Mouse (Mus musculus) embryonic stem cell, embryonic (primary cell): ENCODE data around the gene Tmsb10.

Source experiments
- CTCF ChIA-PET, 4 experiments: fragments of 300-600 bp in 2 of 4; fragments of 350-600 bp in 2 of 4; sonication (Branson Sonifier 250); formaldehyde crosslinking; loops; one replicate each; lab custom pipeline; 2022; ENCODE audit warnings: inconsistent platforms in 2 of 4; lab: Charles Lee
- POLR2A ChIA-PET, 4 experiments: fragments of 300-600 bp in 2 of 4; fragments of 350-600 bp in 2 of 4; sonication (Branson Sonifier 250); formaldehyde crosslinking; loops; one replicate each; lab custom pipeline; 2022; ENCODE audit warnings: antibody characterized with exemption in 4 of 4, inconsistent platforms in 1 of 4; lab: Charles Lee

Gene Tmsb10

GRCm38 (mm10) chr6:72958662-72959071, at the start of gene Tmsb10:
Gene Tmsb10, minus strand, starts transcription at chr6:72958748.
- CTCF ChIA-PET = interaction anchor here in 3 of 4 experiments (0.6 to 1.3 kb wide), 9 partner anchors 9 to 274 kb away, joined by 3 to 6 read pairs (median 5); no protein-coding TSS in a partner anchor

GRCm38 (mm10) chr6:73003601-73004000, 45.1 kb upstream of the Tmsb10 start:
- ChIA-PET POLR2A (interaction anchor here in 3 of 4 experiments (0.6 to 3.0 kb wide), 9 partner anchors 12 to 216 kb away, joined by 3 to 22 read pairs (median 4); partner anchors contain the start of gene Tmsb10 (in 1 of the 3)), CTCF (interaction anchor here in 2 of 4 experiments (0.6 to 1.2 kb wide), 3 partner anchors 16 to 64 kb away, joined by 3 to 5 read pairs (median 3); no protein-coding TSS in a partner anchor)

More at GRCm38 (mm10) chr6:72958662-72959071, at the start of gene Tmsb10:
- POLR2A ChIA-PET = interaction anchor here (0.6 to 6.6 kb wide), 91 partner anchors 8 to 1308 kb away, joined by 3 to 81 read pairs (median 5); partner anchors contain the start of genes Tgoln1 (in 2 of the 4), Dnah6 (in 1 of the 4), Kcmf1 (in 1 of the 4) and Tcf7l1 (in 1 of the 4)

- CTCF ChIA-PET = interaction anchor here in 3 of 4 experiments (0.6 to 1.2 kb wide), 3 partner anchors 63 to 319 kb away, joined by 3 to 13 read pairs (median 9); no protein-coding TSS in a partner anchor
- POLR2A ChIA-PET = interaction anchor here in 3 of 4 experiments (0.6 to 3.0 kb wide), 4 partner anchors 32 to 70 kb away, joined by 4 to 22 read pairs (median 6); partner anchors contain the start of gene Tmsb10 (in 1 of the 3)
Measured at GRCm38 (mm10) chr6:73002391-73002790, 43.8 kb upstream of the Tmsb10 start.

- CTCF ChIA-PET = interaction anchor here in 1 of 4 experiments (1.3 kb wide), 1 partner anchor 11 kb away, joined by 6 read pairs; no protein-coding TSS in a partner anchor
- POLR2A ChIA-PET = interaction anchor here in 2 of 4 experiments (1.1 to 1.3 kb wide), 2 partner anchors 41 to 42 kb away, joined by 3 read pairs; no protein-coding TSS in a partner anchor
Measured at GRCm38 (mm10) chr6:72998809-72999208, 40.3 kb upstream of the Tmsb10 start.

GRCm38 (mm10) chr6:72993688-72994082, 35.1 kb upstream of the Tmsb10 start:
- ChIA-PET CTCF (interaction anchor here in 3 of 4 experiments (0.6 to 1.2 kb wide), 3 partner anchors 17 to 346 kb away, joined by 4 to 6 read pairs (median 4); no protein-coding TSS in a partner anchor), POLR2A (interaction anchor here in 2 of 4 experiments (0.6 to 1.2 kb wide), 2 partner anchors 37 to 38 kb away, joined by 4 to 5 read pairs; no protein-coding TSS in a partner anchor)

GRCm38 (mm10) chr6:72993054-72993687, 34.6 kb upstream of the Tmsb10 start:
- ChIA-PET POLR2A (interaction anchor here in 2 of 4 experiments (1.2 to 1.6 kb wide), 3 partner anchors 35 to 37 kb away, joined by 4 to 8 read pairs (median 4); partner anchors contain the start of gene Tmsb10 (in 1 of the 2)), CTCF (interaction anchor here in 2 of 4 experiments (1.0 to 1.2 kb wide), 2 partner anchors 17 to 26 kb away, joined by 3 to 4 read pairs; no protein-coding TSS in a partner anchor)

- ChIA-PET POLR2A (interaction anchor here in 2 of 4 experiments (0.7 to 2.1 kb wide), 6 partner anchors 18 to 235 kb away, joined by 3 to 6 read pairs (median 4); partner anchors contain the start of gene Tmsb10 (in 1 of the 2)), CTCF (no interaction called here)
Measured at GRCm38 (mm10) chr6:72990206-72990605, 31.7 kb upstream of the Tmsb10 start.

GRCm38 (mm10) chr6:72989028-72989736, 30.6 kb upstream of the Tmsb10 start:
- POLR2A ChIA-PET = interaction anchor here in 3 of 4 experiments (0.6 to 2.1 kb wide), 7 partner anchors 19 to 33 kb away, joined by 3 to 9 read pairs (median 5); partner anchors contain the start of gene Tmsb10 (in 3 of the 3)
- CTCF ChIA-PET = interaction anchor here in 1 of 4 experiments (1.2 kb wide), 1 partner anchor 50 kb away, joined by 3 read pairs; no protein-coding TSS in a partner anchor

- ChIA-PET POLR2A (interaction anchor here in 3 of 4 experiments (0.9 to 4.1 kb wide), 6 partner anchors 21 to 26 kb away, joined by 3 to 34 read pairs (median 7); partner anchors contain the start of gene Tmsb10 (in 3 of the 3)), CTCF (interaction anchor here in 1 of 4 experiments (2.3 kb wide), 1 partner anchor 37 kb away, joined by 5 read pairs; no protein-coding TSS in a partner anchor)
Measured at GRCm38 (mm10) chr6:72982506-72982905, 24.0 kb upstream of the Tmsb10 start.

- ChIA-PET CTCF (interaction anchor here in 2 of 4 experiments (0.9 to 2.3 kb wide), 5 partner anchors 28 to 130 kb away, joined by 3 to 7 read pairs (median 4); no protein-coding TSS in a partner anchor), POLR2A (interaction anchor here (0.6 to 4.1 kb wide), 10 partner anchors 18 to 649 kb away, joined by 3 to 34 read pairs (median 4); partner anchors contain the start of gene Tmsb10 (in 3 of the 4))
Measured at GRCm38 (mm10) chr6:72981851-72982250, 23.3 kb upstream of the Tmsb10 start.

- CTCF ChIA-PET = interaction anchor here in 3 of 4 experiments (0.7 to 2.3 kb wide), 6 partner anchors 29 to 184 kb away, joined by 3 to 9 read pairs (median 4); no protein-coding TSS in a partner anchor
- POLR2A ChIA-PET = interaction anchor here (0.6 to 4.1 kb wide), 15 partner anchors 17 to 649 kb away, joined by 3 to 34 read pairs (median 3); partner anchors contain the start of gene Tmsb10 (in 3 of the 4)
Measured at GRCm38 (mm10) chr6:72981124-72981651, 22.6 kb upstream of the Tmsb10 start.

- CTCF ChIA-PET = interaction anchor here in 1 of 4 experiments (0.8 kb wide), 1 partner anchor 43 kb away, joined by 3 read pairs; no protein-coding TSS in a partner anchor
Measured at GRCm38 (mm10) chr6:72976866-72977265, 18.3 kb upstream of the Tmsb10 start.

GRCm38 (mm10) chr6:72971074-72971473, 12.5 kb upstream of the Tmsb10 start:
- POLR2A ChIA-PET = interaction anchor here in 2 of 4 experiments (3.2 to 4.0 kb wide), 2 partner anchors 13 kb away, joined by 17 to 20 read pairs; partner anchors contain the start of gene Tmsb10 (in 2 of the 2)
- CTCF ChIA-PET = interaction anchor here in 1 of 4 experiments (0.6 kb wide), 1 partner anchor 7 kb away, joined by 3 read pairs; no protein-coding TSS in a partner anchor

More at GRCm38 (mm10) chr6:72976866-72977265, 18.3 kb upstream of the Tmsb10 start:
- POLR2A ChIA-PET = interaction anchor here in 1 of 4 experiments (0.5 to 1.4 kb wide), 2 partner anchors 11 to 19 kb away, joined by 4 to 5 read pairs; partner anchors contain the start of gene Tmsb10

- ChIA-PET POLR2A (interaction anchor here in 3 of 4 experiments (0.6 to 4.0 kb wide), 4 partner anchors 12 to 15 kb away, joined by 3 to 20 read pairs (median 10); partner anchors contain the start of gene Tmsb10 (in 2 of the 3)), CTCF (interaction anchor here in 1 of 4 experiments (0.6 kb wide), 1 partner anchor 68 kb away, joined by 3 read pairs; no protein-coding TSS in a partner anchor)
Measured at GRCm38 (mm10) chr6:72969787-72970186, 11.2 kb upstream of the Tmsb10 start.

GRCm38 (mm10) chr6:72965199-72965598, 6.7 kb upstream of the Tmsb10 start:
- ChIA-PET CTCF (interaction anchor here in 2 of 4 experiments (0.6 to 0.8 kb wide), 2 partner anchors 55 to 1617 kb away, joined by 3 read pairs; no protein-coding TSS in a partner anchor), POLR2A (interaction anchor here in 1 of 4 experiments (2.3 kb wide), 1 partner anchor 10 kb away, joined by 11 read pairs; no protein-coding TSS in a partner anchor)

GRCm38 (mm10) chr6:72962281-72962741, 3.8 kb upstream of the Tmsb10 start:
- POLR2A ChIA-PET = interaction anchor here in 2 of 4 experiments (0.6 to 1.7 kb wide), 3 partner anchors 17 to 343 kb away, joined by 3 to 4 read pairs (median 3); no protein-coding TSS in a partner anchor

More at GRCm38 (mm10) chr6:72962281-72962741, 3.8 kb upstream of the Tmsb10 start:
- CTCF ChIA-PET = no interaction called here
